Mouse (Mus musculus) CH12.LX (cell line): ENCODE measurements around the gene Ryr1. TPM values are rescaled to one million over a fixed set of nuclear protein-coding genes. Genes with fewer than 3 reads are reported as not detected.
A peak's percentile ranks its signal among the peaks of the same experiment; 100 is the strongest.

Experiments used
- DNase-seq: peaks from one replicate; pipeline ENCODE4 v3.0.0-alpha.2; 2013; ENCODE audit errors: extremely low read depth
- H3K27ac ChIP-seq: 2 replicates; pipeline ENCODE4 v1.5.1; 2012; ENCODE audit warnings: low read depth, mild to moderate bottlenecking, control low read depth, moderate library complexity; ENCODE audit not compliant: insufficient read depth
- H3K27me3 ChIP-seq: replicated peaks from 2 replicates; pipeline ENCODE3; 2012; ENCODE audit warnings: inconsistent platforms
- H3K36me3 ChIP-seq, 2 experiments: replicated peaks in 1 of 2; 2 replicates each; pipeline versions ENCODE3 to v1.6.1; 2012; ENCODE audit warnings: inconsistent platforms in 1 of 2, low read length in 1 of 2, mild to moderate bottlenecking in 1 of 2, mixed read lengths in 1 of 2, moderate library complexity in 1 of 2; ENCODE audit not compliant: control insufficient read depth in 1 of 2, insufficient read depth in 1 of 2
- H3K4me1 ChIP-seq, 2 experiments: 2 replicates each; pipeline ENCODE4 v1.6.1; 2012; ENCODE audit warnings: inconsistent platforms in 1 of 2, moderate library complexity in 1 of 2; ENCODE audit not compliant: insufficient read depth in 2 of 2, control insufficient read depth in 1 of 2
- H3K4me2 ChIP-seq: 2 replicates; pipeline ENCODE4 v1.6.1; 2012; ENCODE audit warnings: low read depth, mild to moderate bottlenecking, control low read depth; ENCODE audit not compliant: poor library complexity, insufficient read depth, severe bottlenecking
- H3K4me3 ChIP-seq, 3 experiments: fragments of 150-350 bp in 1 of 3; sonication (generic) in 1 of 3; replicated peaks in 1 of 3; 2 replicates each; pipeline versions ENCODE3 to v1.5.1; 2011 to 2012; ENCODE audit warnings: low read depth in 2 of 3, low read length in 2 of 3, mild to moderate bottlenecking in 2 of 3, moderate library complexity in 2 of 3, control low read depth in 1 of 3, improper control_type of control experiment in 1 of 3, inconsistent platforms in 1 of 3, mixed read lengths in 1 of 3; ENCODE audit not compliant: poor library complexity in 1 of 3
- H3K79me2 ChIP-seq: replicated peaks from 2 replicates; pipeline ENCODE4 v1.6.1; 2012; ENCODE audit warnings: mild to moderate bottlenecking, moderate library complexity; ENCODE audit not compliant: control insufficient read depth, poor library complexity, insufficient read depth, severe bottlenecking; ENCODE audit errors: extremely low read depth
- H3K9ac ChIP-seq: 2 replicates; pipeline ENCODE4 v1.6.1; 2012; ENCODE audit warnings: low read depth, mild to moderate bottlenecking, control low read depth, moderate library complexity; ENCODE audit not compliant: insufficient read depth
- H3K9me3 ChIP-seq: replicated peaks from 2 replicates; pipeline ENCODE3; 2012; ENCODE audit warnings: low read length, inconsistent platforms, mixed read lengths
- BHLHE40 ChIP-seq: IDR thresholded peaks from 2 replicates; pipeline ENCODE4 v1.6.1; 2011; ENCODE audit warnings: mild to moderate bottlenecking, low read depth, low read length, improper control_type of control experiment
- CHD1 ChIP-seq: IDR thresholded peaks from 2 replicates; pipeline ENCODE4 v1.6.1; 2012; ENCODE audit warnings: low read depth, low read length, improper control_type of control experiment, inconsistent platforms
- CHD2 ChIP-seq: IDR thresholded peaks from 2 replicates; pipeline ENCODE4 v1.6.1; 2011; ENCODE audit warnings: low read length, improper control_type of control experiment
- CTCF ChIP-seq, 2 experiments: IDR thresholded peaks in 1 of 2; conservative IDR thresholded peaks in 1 of 2; 2 replicates each; pipeline ENCODE4 v1.5.1; 2011 to 2012; ENCODE audit warnings: low read depth in 2 of 2, low read length in 2 of 2, improper control_type of control experiment in 1 of 2, inconsistent platforms in 1 of 2, mild to moderate bottlenecking in 1 of 2, moderate library complexity in 1 of 2
- E2F4 ChIP-seq: IDR thresholded peaks from 2 replicates; pipeline ENCODE4 v1.6.1; 2011; ENCODE audit warnings: low read depth, low read length, improper control_type of control experiment; ENCODE audit not compliant: insufficient replicate concordance
- ELF1 ChIP-seq: IDR thresholded peaks from 2 replicates; pipeline ENCODE4 v1.6.1; 2014; ENCODE audit warnings: low read depth, mild to moderate bottlenecking, inconsistent platforms, low read length, improper control_type of control experiment
- EP300 ChIP-seq: IDR thresholded peaks from 2 replicates; pipeline ENCODE4 v1.6.1; 2011; ENCODE audit warnings: low read length, improper control_type of control experiment
- ETS1 ChIP-seq: conservative IDR thresholded peaks from 2 replicates; pipeline ENCODE4 v1.6.1; 2012; ENCODE audit warnings: low read depth, mild to moderate bottlenecking, inconsistent platforms, low read length, improper control_type of control experiment, moderate library complexity
- GABPA ChIP-seq: IDR thresholded peaks from 2 replicates; pipeline ENCODE4 v1.6.1; 2012; ENCODE audit warnings: low read depth, low read length, improper control_type of control experiment, inconsistent platforms; ENCODE audit not compliant: insufficient replicate concordance
- HCFC1 ChIP-seq: IDR thresholded peaks from 2 replicates; pipeline ENCODE4 v1.6.1; 2012; ENCODE audit warnings: low read depth, mild to moderate bottlenecking, inconsistent platforms, low read length, improper control_type of control experiment
- IRF4 ChIP-seq: IDR thresholded peaks from 2 replicates; pipeline ENCODE4 v1.6.1; 2014; ENCODE audit warnings: low read depth, mild to moderate bottlenecking, inconsistent platforms, low read length, improper control_type of control experiment
- JUN ChIP-seq: IDR thresholded peaks from 2 replicates; pipeline ENCODE4 v1.6.1; 2011; ENCODE audit warnings: low read depth, mild to moderate bottlenecking, low read length, improper control_type of control experiment, moderate library complexity; ENCODE audit not compliant: insufficient read depth
- JUND ChIP-seq: conservative IDR thresholded peaks from 2 replicates; pipeline ENCODE4 v1.6.1; 2011; ENCODE audit warnings: low read depth, low read length, improper control_type of control experiment
- KAT2A ChIP-seq: IDR thresholded peaks from 2 replicates; pipeline ENCODE4 v1.6.1; 2012; ENCODE audit warnings: low read length, improper control_type of control experiment, inconsistent platforms; ENCODE audit not compliant: insufficient replicate concordance
- MAFK ChIP-seq: IDR thresholded peaks from 2 replicates; pipeline ENCODE4 v1.6.1; 2011; ENCODE audit warnings: low read length, improper control_type of control experiment; ENCODE audit not compliant: insufficient replicate concordance
- MAX ChIP-seq: IDR thresholded peaks from 2 replicates; pipeline ENCODE4 v1.6.1; 2011; ENCODE audit warnings: low read length, improper control_type of control experiment
- MAZ ChIP-seq: IDR thresholded peaks from 2 replicates; pipeline ENCODE4 v1.6.1; 2012; ENCODE audit warnings: low read depth, mild to moderate bottlenecking, inconsistent platforms, low read length, improper control_type of control experiment, moderate library complexity
- MEF2A ChIP-seq: IDR thresholded peaks from 2 replicates; pipeline ENCODE4 v1.6.1; 2014; ENCODE audit warnings: low read depth, mild to moderate bottlenecking, inconsistent platforms, low read length, improper control_type of control experiment, borderline replicate concordance
- MXI1 ChIP-seq: IDR thresholded peaks from 2 replicates; pipeline ENCODE4 v1.6.1; 2011; ENCODE audit warnings: mild to moderate bottlenecking, low read depth, low read length, improper control_type of control experiment
- MYC ChIP-seq: IDR thresholded peaks from 2 replicates; pipeline ENCODE4 v1.6.1; 2011; ENCODE audit warnings: low read depth, mild to moderate bottlenecking, improper control_type of control experiment, low read length
- NELFE ChIP-seq: IDR thresholded peaks from 2 replicates; pipeline ENCODE4 v1.6.1; 2011; ENCODE audit warnings: low read depth, low read length, improper control_type of control experiment
- NRF1 ChIP-seq: IDR thresholded peaks from 2 replicates; pipeline ENCODE4 v1.6.1; 2014; ENCODE audit warnings: low read depth, mild to moderate bottlenecking, inconsistent platforms, low read length, improper control_type of control experiment, moderate library complexity
- PAX5 ChIP-seq: IDR thresholded peaks from 2 replicates; pipeline ENCODE4 v1.6.1; 2012; ENCODE audit warnings: low read length, inconsistent platforms, mixed read lengths
- POLR2A ChIP-seq: IDR thresholded peaks from 2 replicates; pipeline ENCODE4 v1.6.1; 2011; ENCODE audit warnings: low read depth, mild to moderate bottlenecking, improper control_type of control experiment, low read length
- POLR2AphosphoS2 ChIP-seq: IDR thresholded peaks from 2 replicates; pipeline ENCODE4 v1.6.1; 2011; ENCODE audit warnings: low read depth, low read length, improper control_type of control experiment
- RAD21 ChIP-seq: IDR thresholded peaks from 2 replicates; pipeline ENCODE4 v1.6.1; 2011; ENCODE audit warnings: low read depth, mild to moderate bottlenecking, low read length, improper control_type of control experiment, moderate library complexity
- RCOR1 ChIP-seq: conservative IDR thresholded peaks from 2 replicates; pipeline ENCODE4 v1.6.1; 2012; ENCODE audit warnings: low read depth, mild to moderate bottlenecking, inconsistent platforms, low read length, improper control_type of control experiment
- SIN3A ChIP-seq: IDR thresholded peaks from 2 replicates; pipeline ENCODE4 v1.6.1; 2012; ENCODE audit warnings: low read length, improper control_type of control experiment, inconsistent platforms
- SMC3 ChIP-seq: IDR thresholded peaks from 2 replicates; pipeline ENCODE4 v1.6.1; 2011; ENCODE audit warnings: low read depth, low read length, improper control_type of control experiment
- TBP ChIP-seq: conservative IDR thresholded peaks from 2 replicates; pipeline ENCODE4 v1.6.1; 2011; ENCODE audit warnings: low read depth, low read length, improper control_type of control experiment
- TCF12 ChIP-seq: IDR thresholded peaks from 2 replicates; pipeline ENCODE4 v1.6.1; 2014; ENCODE audit warnings: low read depth, mild to moderate bottlenecking, inconsistent platforms, low read length, improper control_type of control experiment
- UBTF ChIP-seq: IDR thresholded peaks from 2 replicates; pipeline ENCODE4 v1.6.1; 2012; ENCODE audit warnings: low read depth, mild to moderate bottlenecking, inconsistent platforms, low read length, improper control_type of control experiment, moderate library complexity
- USF1 ChIP-seq: IDR thresholded peaks from 2 replicates; pipeline ENCODE4 v1.6.1; 2014; ENCODE audit warnings: low read depth, mild to moderate bottlenecking, inconsistent platforms, low read length, improper control_type of control experiment
- USF2 ChIP-seq: conservative IDR thresholded peaks from 2 replicates; pipeline ENCODE4 v1.6.1; 2011; ENCODE audit warnings: low read depth, low read length, improper control_type of control experiment
- ZC3H11A ChIP-seq: IDR thresholded peaks from 2 replicates; pipeline ENCODE4 v1.6.1; 2012; ENCODE audit warnings: low read depth, mild to moderate bottlenecking, inconsistent platforms, low read length, improper control_type of control experiment
- ZKSCAN1 ChIP-seq: IDR thresholded peaks from 2 replicates; pipeline ENCODE4 v1.6.1; 2012; ENCODE audit warnings: low read depth, inconsistent platforms, low read length, improper control_type of control experiment, borderline replicate concordance
- ZMIZ1 ChIP-seq: IDR thresholded peaks from 2 replicates; pipeline ENCODE4 v1.6.1; 2012; ENCODE audit warnings: low read depth, mild to moderate bottlenecking, inconsistent platforms, low read length, improper control_type of control experiment
- ZNF384 ChIP-seq: IDR thresholded peaks from 2 replicates; pipeline ENCODE4 v1.6.1; 2012; ENCODE audit warnings: low read depth, low read length, improper control_type of control experiment, inconsistent platforms
- dilution Hi-C: fragments of 300-500 bp; cut with MboI; formaldehyde crosslinking; loops from 2 replicates; pipeline ENCODE4 v1.14.3; 2020; ENCODE audit warnings: low sequenced_read_pairs; ENCODE audit not compliant: extremely low pct_unique_long_range_greater_than_20kb, extremely low pct_ligation_motif_present
- in situ Hi-C: fragments of 300-500 bp; cut with MboI; formaldehyde crosslinking; loops from 3 replicates; pipeline ENCODE4 v1.14.3; 2019; ENCODE audit warnings: low sequenced_read_pairs, low pct_ligation_motif_present, low pct_unique_long_range_greater_than_20kb, mixed read lengths
- polyA plus RNA-seq: library from polyadenylated mRNA; unstranded; fragments of >175 nt; gene quantifications from 2 replicates; pipeline ENCODE4 v1.2.1, GENCODE M21; 2012; ENCODE audit warnings: low read depth; ENCODE audit not compliant: insufficient read length
- total RNA-seq, 2 experiments: library from RNA; depleted of rRNA; stranded (reverse); fragments of 300-350 nt in 1 of 2; fragments of >200 nt in 1 of 2; gene quantifications; 2 replicates each; pipeline ENCODE4 v1.2.3; 2012 to 2014

The Ryr1 gene
- total and polyA plus RNA-seq, 3 experiments: 0.43 to 1.1 (median 0.68) TPM

DNA sequence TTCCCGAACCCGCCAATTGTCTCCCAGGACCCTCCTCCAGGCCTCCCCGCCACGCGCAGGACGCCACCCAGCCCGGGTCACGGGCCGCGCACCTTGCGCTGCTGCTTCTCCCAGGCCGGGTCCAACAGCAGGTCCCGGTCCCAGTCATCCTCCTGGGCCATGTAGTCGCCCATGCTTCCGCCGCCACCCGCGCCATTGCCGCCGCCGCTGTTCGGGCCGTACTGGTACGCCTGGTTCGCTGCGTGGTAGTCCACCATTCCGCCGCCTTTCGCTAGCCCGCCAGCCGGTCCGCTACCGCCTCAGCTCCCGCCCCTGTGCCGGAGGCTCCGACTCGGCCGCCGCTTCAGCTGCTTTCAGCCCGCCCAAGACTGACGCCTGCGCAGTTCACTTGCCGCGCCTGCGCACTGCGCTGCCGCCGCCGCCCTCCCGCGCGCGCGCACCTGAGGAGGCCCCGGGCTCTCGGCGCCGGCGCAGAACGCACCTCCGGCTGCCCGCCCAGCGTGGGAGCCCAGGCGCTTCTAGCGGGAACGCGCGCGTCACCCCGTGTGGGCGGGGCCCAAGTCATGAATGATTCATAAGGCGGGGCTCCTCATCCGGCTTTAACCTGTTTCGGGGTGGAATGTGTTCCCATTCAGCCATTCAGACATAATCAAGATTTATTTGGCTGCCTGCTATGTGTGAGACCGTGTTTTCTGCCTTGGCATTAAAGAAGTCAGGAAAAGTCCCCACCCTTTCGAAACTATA lies 162.9 kb downstream of the Ryr1 start, which contains the start of gene Actn4:
Gene Actn4 (minus strand): TSS at position 414 of the 744 bp plus-strand sequence.
- H3K27ac ChIP-seq: peak within 1 kb of the TSS; percentile 55; the same call in 1 of the 2 replicates
- H3K79me2 ChIP-seq: peaks cover 47% of the 10 kb centered on the region
- peak within 1 kb of the TSS; percentile 94 to 99 (median 98) for H3K4me3 ChIP-seq
- no peaks in the 10 kb centered on the region for H3K9me3 ChIP-seq
- peaks cover 12 to 43% of the 10 kb centered on the region in 2 experiments for H3K4me1 ChIP-seq
- peaks cover 0 to 2% of the 10 kb centered on the region in 2 experiments for H3K36me3 ChIP-seq
- in situ Hi-C loops: no loop called here
- H3K4me2 ChIP-seq: peak within 1 kb of the TSS; percentile 87
- H3K27me3 ChIP-seq: no peaks in the 10 kb centered on the region
- peak; percentile 96 for DNase-seq
- dilution Hi-C loops: no loop called here
- H3K9ac ChIP-seq: peak within 1 kb of the TSS; percentile 87
- peak; percentile 71; the same call in 1 of the 2 replicates for TF ChIP-seq KAT2A
- no peak for TF ChIP-seq JUN
- TF ChIP-seq EP300: no peak
- peak; percentile 61 for TF ChIP-seq ELF1
- TF ChIP-seq GABPA: no peak
- TF ChIP-seq SMC3: no peak
- TF ChIP-seq CHD1: 0 out of 2 replicates have a peak, but pooled peaks have one; percentile 63
- TF ChIP-seq BHLHE40: peak; percentile 25; the same call in 1 of the 2 replicates
- peak; percentile 38; the same call in 1 of the 2 replicates for TF ChIP-seq HCFC1
- peak; percentile 94 for TF ChIP-seq ZMIZ1
- no peak for TF ChIP-seq MAZ
- TF ChIP-seq POLR2AphosphoS2: peak; percentile 57; the same call in 1 of the 2 replicates
- TF ChIP-seq UBTF: peak; percentile 73
- TF ChIP-seq USF2: no peak
- TF ChIP-seq CHD2: no peak
- no peak for TF ChIP-seq JUND
- TF ChIP-seq MAX: peak; percentile 25; the same call in 1 of the 2 replicates
- TF ChIP-seq ETS1: no peak
- peak; percentile 73; the same call in 1 of the 2 replicates for TF ChIP-seq MEF2A
- peak; percentile 99 for TF ChIP-seq NELFE
- 0 out of 2 replicates have a peak, but pooled peaks have one; percentile 35 for TF ChIP-seq MYC
- no peak; the same call in 1 of the 2 replicates for TF ChIP-seq USF1
- TF ChIP-seq RAD21: no peak
- no peak; the same call in none of the 2 replicates for TF ChIP-seq SIN3A
- TF ChIP-seq NRF1: peak; percentile 99
- no peak for TF ChIP-seq CTCF (conservative IDR thresholded peaks at IDR 0.05 in 1 of 2, IDR thresholded peaks at IDR 0.05 in 1 of 2; ENCODE audit: low read depth in 2 of 2, low read length in 2 of 2)
- TF ChIP-seq IRF4: peak; percentile 42; the same call in 1 of the 2 replicates
- peak; percentile 98 for TF ChIP-seq POLR2A
- 0 out of 2 replicates have a peak, but pooled peaks have one; percentile 16 for TF ChIP-seq E2F4
- TF ChIP-seq ZNF384: no peak
- TF ChIP-seq TCF12: peak; percentile 94
- no peak for TF ChIP-seq ZC3H11A
- no peak for TF ChIP-seq MAFK
- TF ChIP-seq RCOR1: 0 out of 2 replicates have a peak, but pooled peaks have one; percentile 39
- no peak for TF ChIP-seq PAX5
- peak; percentile 64; the same call in 1 of the 2 replicates for TF ChIP-seq MXI1
- TF ChIP-seq ZKSCAN1: no peak
- TF ChIP-seq TBP: no peak; the same call in 1 of the 2 replicates
